Mouse (Mus musculus): ENCODE results near the gene Dnaja1. TPM values are rescaled to one million over a fixed set of nuclear protein-coding genes. Genes with fewer than 3 reads are reported as not detected.

Dnaja1 gene
- polyA plus RNA-seq (2015; fragmentation: Nextera tagmentation; extraction: Ambion mirVana) = 154 and 181 TPM in 2 replicates

DNA sequence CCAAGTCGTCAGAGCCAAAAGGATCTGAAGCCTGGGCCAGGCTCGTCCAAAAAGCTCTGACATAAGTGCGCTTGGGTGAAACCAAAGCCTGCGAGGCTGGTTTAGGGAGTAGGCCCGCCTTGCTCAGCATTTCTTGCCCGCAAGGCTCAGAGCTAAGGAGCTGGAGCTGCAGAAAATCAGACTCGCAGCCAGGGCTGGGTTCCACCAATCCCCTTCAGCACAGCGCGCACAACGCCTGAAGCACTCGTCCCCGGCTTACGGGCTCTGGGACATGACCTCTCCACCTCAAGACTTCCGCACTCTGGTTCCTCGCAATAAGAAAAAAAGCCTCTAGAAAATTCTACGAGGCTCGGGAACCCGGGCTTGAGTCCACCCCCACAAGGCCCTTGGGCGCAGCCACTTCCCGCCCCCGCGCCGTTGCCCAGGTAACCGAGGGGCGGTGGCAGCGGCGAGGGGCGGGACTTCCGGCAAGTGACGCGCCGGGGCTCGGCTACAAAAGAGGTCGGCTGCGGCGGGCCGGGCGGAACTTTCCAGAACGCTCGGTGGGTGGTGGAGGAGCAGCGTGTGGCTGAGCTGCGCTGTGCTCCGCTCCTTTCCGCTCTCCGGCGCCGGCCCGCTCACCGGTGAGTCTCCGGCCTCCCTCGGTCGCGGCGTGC, at the start of gene Dnaja1:
Dnaja1 (plus strand) TSS at position 140 of the 656 bp plus-strand sequence.

DNA sequence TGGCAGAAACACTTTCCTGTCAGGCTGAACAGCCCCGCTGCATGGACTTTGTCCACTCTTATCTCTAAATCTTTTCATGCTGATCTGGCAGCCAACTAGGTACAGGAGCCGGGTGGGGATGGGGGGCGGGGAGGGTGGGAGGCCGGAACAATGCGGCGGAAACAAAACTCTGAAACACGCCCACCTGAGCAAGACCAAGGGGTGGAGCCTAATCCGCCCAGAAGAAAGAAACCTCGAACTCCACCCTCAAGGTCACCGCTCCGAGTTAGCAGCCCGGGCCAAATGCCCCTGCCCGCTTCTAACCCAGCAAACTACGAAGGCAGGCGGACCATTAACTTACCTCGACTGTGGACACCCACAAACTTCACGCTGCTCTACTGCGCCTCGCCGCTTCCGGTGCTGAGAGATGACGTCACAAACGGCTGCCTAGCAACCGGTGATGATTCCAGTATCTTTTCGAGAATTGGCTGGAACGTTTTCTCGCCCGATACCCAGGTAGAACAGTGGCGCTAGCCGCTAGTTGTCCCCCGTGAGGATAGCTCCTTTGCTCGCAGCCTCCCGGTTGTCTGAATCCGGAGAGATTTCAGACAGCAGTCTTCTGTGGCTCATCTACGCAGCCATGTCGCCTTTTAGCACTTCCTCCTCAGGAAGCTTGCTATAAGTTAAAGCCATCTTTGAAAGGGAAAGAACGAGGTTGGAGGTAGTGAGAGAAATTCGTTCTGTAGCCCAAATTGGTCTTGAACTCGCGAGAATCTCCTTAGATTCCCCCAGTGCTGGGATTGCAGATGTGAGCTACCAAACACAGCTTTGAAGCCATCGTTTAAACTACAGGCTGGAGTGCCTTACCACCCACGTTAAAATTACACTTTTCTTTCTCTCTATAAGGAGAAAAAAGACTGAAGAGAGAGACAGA, 18.9 kb upstream of the Dnaja1 start, which contains the start of gene Aptx:
Aptx (minus strand) TSS at position 398 of the 913 bp plus-strand sequence.

DNA sequence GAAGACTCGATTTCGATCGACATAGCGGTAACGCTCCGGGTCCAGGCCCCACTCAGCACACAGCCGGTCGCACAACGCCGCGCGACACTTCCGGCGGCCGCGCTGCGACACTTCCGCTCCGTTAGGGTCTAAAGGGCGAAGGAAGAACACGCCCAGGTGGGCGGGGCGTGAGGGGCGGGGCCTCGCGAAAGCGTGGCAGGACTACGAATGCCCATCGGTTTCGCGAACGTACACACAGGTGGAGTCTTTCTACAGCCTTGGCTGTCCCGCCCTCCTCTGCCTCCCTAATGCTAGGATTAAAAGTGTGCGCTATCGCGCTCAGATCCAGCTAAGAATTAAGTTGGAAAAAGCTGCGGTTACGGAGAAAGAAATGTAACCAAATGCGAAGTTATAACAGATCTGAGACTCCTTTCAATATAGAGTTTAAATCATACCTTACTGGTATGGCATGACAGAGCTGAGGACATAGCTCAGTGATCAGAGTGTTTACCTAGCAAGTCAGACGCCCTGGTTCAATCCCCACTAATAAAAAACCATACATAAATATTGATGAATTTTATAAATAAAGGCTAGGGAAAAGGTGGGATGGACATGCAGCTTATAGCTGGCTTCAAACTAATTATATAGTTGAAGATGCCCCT, 36.0 kb downstream of the Dnaja1 start, which contains the start of gene Smu1:
Smu1 (minus strand) TSS at position 144 of the 641 bp plus-strand sequence.

MicroRNA genes within 50 kb of the gene (microRNA counts, 519-probe panel; counts per million panel counts)
- microRNA mmu-miR-207 = 296 counts per million, percentile 58 among the panel's probes with 10 or more counts

Small RNA genes within 50 kb of the gene (microRNA-seq; reads per million reads assigned to microRNA genes)
- gene Mir207 = 0 reads per million in 2 experiments

Other genes with a start within 250 kb of the Dnaja1 start
- gene Tmem215, start 250.0 kb upstream of the Dnaja1 start, polyA plus RNA-seq (2015; fragmentation: Nextera tagmentation; extraction: Ambion mirVana) = 0.15 and 0.18 TPM in 2 replicates
- gene Aptx, start 19.0 kb upstream of the Dnaja1 start, polyA plus RNA-seq (2015; fragmentation: Nextera tagmentation; extraction: Ambion mirVana) = 20.4 and 23.8 TPM in 2 replicates
- gene Smu1, start 35.8 kb downstream of the Dnaja1 start, polyA plus RNA-seq (2015; fragmentation: Nextera tagmentation; extraction: Ambion mirVana) = 71.2 and 73.2 TPM in 2 replicates
- gene B4galt1, start 131.9 kb downstream of the Dnaja1 start, polyA plus RNA-seq (2015; fragmentation: Nextera tagmentation; extraction: Ambion mirVana) = 47.1 and 49.8 TPM in 2 replicates
- gene Spink4, start 197.9 kb downstream of the Dnaja1 start, polyA plus RNA-seq (2015; fragmentation: Nextera tagmentation; extraction: Ambion mirVana) = not detected in 2 replicates
- 224 and 294 TPM in 2 replicates for gene Bag1, start 226.1 kb downstream of the Dnaja1 start, polyA plus RNA-seq (2015; fragmentation: Nextera tagmentation; extraction: Ambion mirVana)
- gene Chmp5, start 226.3 kb downstream of the Dnaja1 start, polyA plus RNA-seq (2015; fragmentation: Nextera tagmentation; extraction: Ambion mirVana) = 64.2 and 76.5 TPM in 2 replicates
- 29.7 and 31.7 TPM in 2 replicates for gene Nfx1, start 248.8 kb downstream of the Dnaja1 start, polyA plus RNA-seq (2015; fragmentation: Nextera tagmentation; extraction: Ambion mirVana)